21 mouse cellular contexts compared by ENCODE assay signal in genomic region chr6:54148844-54149526, GRCm38 (mm10).
DNase-seq lines count a peak whose midpoint lies in the region; ATAC-seq and TF ChIP-seq lines count a peak whose summit lies in the region.
"Had no signal": no experiment of that assay in that cellular context is flagged by ENCODE, and none has a peak within 500 bp of the region (broad histone marks: within the 10 kb centered on the region; RNA-seq: fewer than 3 reads in every experiment).

No protein-coding gene starts in this region.

- peak; percentile 89 for DNase-seq in kidney, postnatal 0 days (ENCODE audit: low spot score)
- no peak for DNase-seq in kidney, adult 11 months
- DNase-seq in forelimb bud, embryonic 11.5 days (ENCODE audit: low read depth, low spot score) = peak; percentile 36
- no peak for DNase-seq in layer of hippocampus, postnatal 36 days
- no peak for DNase-seq in layer of hippocampus, adult 2 months (ENCODE audit: low spot score in 2 of 2)
- DNase-seq: adrenal gland, postnatal 25 days; cerebellum, adult 11-12 months; cerebellum, postnatal 36 days; heart, adult 18-20 months; heart, postnatal 36 days; kidney, adult 9 months; liver; midbrain, embryonic 14.5 days; retina, postnatal 1 day; thymus, postnatal 4 days had no signal

- peak; percentile 59; the same call in 1 of the 2 replicates for ATAC-seq in kidney, postnatal 0 days (replicated peaks; ENCODE audit: low FRiP score, low read depth)
- peak; percentile 19; the same call in 1 of the 2 replicates for ATAC-seq in intestine, postnatal 0 days
- no peak for ATAC-seq in stomach, embryonic 16.5 days (ENCODE audit: insufficient read depth, low FRiP score)
- ATAC-seq: forebrain, embryonic 15.5 days; lung, postnatal 0 days had no signal

- TF ChIP-seq CTCF in kidney, postnatal 0 days (IDR thresholded peaks at IDR 0.05; ENCODE audit: low read depth) = no peak
- no peak for TF ChIP-seq CTCF in intestine, postnatal 0 days (IDR thresholded peaks at IDR 0.05; ENCODE audit: low read depth)
- no peak for TF ChIP-seq CTCF in layer of hippocampus, adult 2 months (conservative IDR thresholded peaks at IDR 0.05)

- H3K27me3 ChIP-seq in kidney, postnatal 0 days (ENCODE audit: insufficient read depth, low read length) = no peaks in the 10 kb centered on the region
- H3K27me3 ChIP-seq in intestine, postnatal 0 days (replicated peaks; ENCODE audit: control insufficient read depth, insufficient read depth, low read length) = no peaks in the 10 kb centered on the region
- H3K27me3 ChIP-seq in stomach, embryonic 16.5 days (ENCODE audit: control insufficient read depth, insufficient read depth, low read length) = no peaks in the 10 kb centered on the region
- H3K27me3 ChIP-seq: forebrain, embryonic 15.5 days; hindbrain, embryonic 15.5 days had no signal

- no peak overlapping the region for H3K27ac ChIP-seq in kidney, postnatal 0 days
- H3K27ac ChIP-seq in intestine, postnatal 0 days (ENCODE audit: low read depth, low read length) = no peak overlapping the region
- peak overlapping the region; percentile 80; the same call in 1 of the 2 replicates for H3K27ac ChIP-seq in stomach, embryonic 16.5 days (ENCODE audit: low read length)
- H3K27ac ChIP-seq in layer of hippocampus, adult 2 months = no peak overlapping the region
- H3K27ac ChIP-seq: forebrain, embryonic 15.5 days; hindbrain, embryonic 15.5 days had no signal

- H3K36me3 ChIP-seq in kidney, postnatal 0 days (ENCODE audit: insufficient read depth, low read length) = no peaks in the 10 kb centered on the region
- no peaks in the 10 kb centered on the region for H3K36me3 ChIP-seq in intestine, postnatal 0 days (ENCODE audit: control insufficient read depth, insufficient read depth)
- H3K36me3 ChIP-seq in stomach, embryonic 16.5 days (ENCODE audit: control insufficient read depth, insufficient read depth, low read length) = no peaks in the 10 kb centered on the region
- H3K36me3 ChIP-seq: forebrain, embryonic 15.5 days; G1E; hindbrain, embryonic 15.5 days had no signal

- 28% methylated on average over 6 of the region's 6 CpGs for WGBS in kidney, postnatal 0 days
- WGBS in intestine, postnatal 0 days = 52% methylated on average over 6 of the region's 6 CpGs
- WGBS in stomach, embryonic 16.5 days = 56% methylated on average over 6 of the region's 6 CpGs

- H3K9me3 ChIP-seq in kidney, postnatal 0 days (replicated peaks; ENCODE audit: low read length) = no peaks in the 10 kb centered on the region
- H3K9me3 ChIP-seq in intestine, postnatal 0 days (ENCODE audit: control insufficient read depth) = no peaks in the 10 kb centered on the region
- H3K9me3 ChIP-seq in stomach, embryonic 16.5 days (replicated peaks; ENCODE audit: control insufficient read depth, low read length) = no peaks in the 10 kb centered on the region
- H3K9me3 ChIP-seq: forebrain, embryonic 15.5 days; hindbrain, embryonic 15.5 days had no signal

- no peak overlapping the region for H3K4me3 ChIP-seq in kidney, postnatal 0 days (replicated peaks; ENCODE audit: low read depth, low read length)
- H3K4me3 ChIP-seq in intestine, postnatal 0 days (ENCODE audit: low read depth, low read length) = no peak overlapping the region
- no peak overlapping the region for H3K4me3 ChIP-seq in stomach, embryonic 16.5 days (replicated peaks; ENCODE audit: low read length)
- H3K4me3 ChIP-seq in layer of hippocampus, adult 2 months = no peak overlapping the region
- H3K4me3 ChIP-seq: forebrain, embryonic 15.5 days; hindbrain, embryonic 15.5 days had no signal

- H3K9ac ChIP-seq in kidney, postnatal 0 days (ENCODE audit: low read depth, low read length) = no peak overlapping the region
- no peak overlapping the region for H3K9ac ChIP-seq in intestine, postnatal 0 days (ENCODE audit: low read depth, low read length)
- no peak overlapping the region for H3K9ac ChIP-seq in stomach, embryonic 16.5 days (ENCODE audit: low read length)
- H3K9ac ChIP-seq: forebrain, embryonic 15.5 days; hindbrain, embryonic 15.5 days had no signal

- no peak overlapping the region for H3K4me2 ChIP-seq in kidney, postnatal 0 days (ENCODE audit: low read length)
- H3K4me2 ChIP-seq in intestine, postnatal 0 days (replicated peaks; ENCODE audit: low read depth) = no peak overlapping the region
- no peak overlapping the region for H3K4me2 ChIP-seq in stomach, embryonic 16.5 days (ENCODE audit: low read depth, low read length)
- H3K4me2 ChIP-seq: forebrain, embryonic 15.5 days; hindbrain, embryonic 15.5 days had no signal

- H3K4me1 ChIP-seq in kidney, postnatal 0 days (replicated peaks; ENCODE audit: insufficient read depth, low read length) = 0 out of 2 replicates have a peak, but pooled peaks cover 8% of the 10 kb centered on the region
- 0 out of 2 replicates have a peak, but pooled peaks cover 12% of the 10 kb centered on the region for H3K4me1 ChIP-seq in intestine, postnatal 0 days (replicated peaks; ENCODE audit: control insufficient read depth, insufficient read depth, low read length)
- peaks cover 6% of the 10 kb centered on the region; the same call in 1 of the 2 replicates for H3K4me1 ChIP-seq in stomach, embryonic 16.5 days (ENCODE audit: control insufficient read depth, insufficient read depth, low read length)

Comparison
In these comparisons a context has a peak if more than half of its experiments do, and no peak if none do; other contexts are left out.
1. DNase-seq: peak in kidney, postnatal 0 days (single experiment) and forelimb bud, embryonic 11.5 days (single experiment); none in kidney, adult 11 months (single experiment), layer of hippocampus, postnatal 36 days (0 of 2) and layer of hippocampus, adult 2 months (0 of 2).